In genomic region chr1:39698456-39698855, GRCm38 (mm10) we compare ENCODE assay signal across 10 mouse cellular contexts. TPM values are rescaled to one million over a fixed set of nuclear protein-coding genes. Genes with fewer than 3 reads are reported as not detected.
A peak's percentile ranks its signal among the peaks of the same experiment; 100 is the strongest.
DNase-seq lines count a peak whose midpoint lies in the region; ATAC-seq and TF ChIP-seq lines count a peak whose summit lies in the region.
"Had no signal": no experiment of that assay in that cellular context is flagged by ENCODE, and none has a peak within 500 bp of the region (broad histone marks: within the 10 kb centered on the region; RNA-seq: fewer than 3 reads in every experiment).

No protein-coding gene starts in this region.

- no peak overlapping the region; the same call in 1 of the 2 replicates for H3K27ac ChIP-seq in kidney, adult 2 months (ENCODE audit: insufficient read depth, low read depth, low read length)
- H3K27ac ChIP-seq in lung, postnatal 0 days (ENCODE audit: low read length) = peak overlapping the region; percentile 23
- H3K27ac ChIP-seq: embryonic facial prominence, embryonic 12.5 days; limb, embryonic 15.5 days had no signal

- no peak overlapping the region for H3K4me3 ChIP-seq in kidney, adult 2 months (ENCODE audit: insufficient read depth, low read depth, low read length)
- no peak overlapping the region for H3K4me3 ChIP-seq in lung, postnatal 0 days (ENCODE audit: low read depth, low read length)
- H3K4me3 ChIP-seq: embryonic facial prominence, embryonic 12.5 days; limb, embryonic 15.5 days had no signal

- no peaks in the 10 kb centered on the region for H3K27me3 ChIP-seq in kidney, adult 2 months (replicated peaks; ENCODE audit: control insufficient read depth, insufficient read depth, low read length)
- H3K27me3 ChIP-seq in lung, postnatal 0 days (replicated peaks; ENCODE audit: insufficient read depth, low read length) = no peaks in the 10 kb centered on the region
- H3K27me3 ChIP-seq: embryonic facial prominence, embryonic 12.5 days; limb, embryonic 15.5 days had no signal

- 59% methylated on average over 6 of the region's 6 CpGs for whole genome bisulfite sequencing in kidney, adult 2 months
- WGBS in lung, postnatal 0 days = 43% methylated on average over 6 of the region's 6 CpGs

- peaks cover 5% of the 10 kb centered on the region; the same call in 1 of the 2 replicates for H3K4me1 ChIP-seq in kidney, adult 2 months (ENCODE audit: control insufficient read depth, insufficient read depth, low read length)
- H3K4me1 ChIP-seq in lung, postnatal 0 days (ENCODE audit: insufficient read depth, low read depth, low read length) = no peaks in the 10 kb centered on the region

- no peak for TF ChIP-seq CTCF in kidney, adult 2 months (conservative IDR thresholded peaks at IDR 0.05; ENCODE audit: insufficient read depth, insufficient read length, low read depth, low read length)
- TF ChIP-seq CTCF in lung, postnatal 0 days (IDR thresholded peaks at IDR 0.05) = no peak

- no peak overlapping the region for H3K4me2 ChIP-seq in lung, postnatal 0 days (replicated peaks; ENCODE audit: low read depth, low read length)
- H3K4me2 ChIP-seq: embryonic facial prominence, embryonic 12.5 days; limb, embryonic 15.5 days had no signal

- intact Hi-C loops in heart, postnatal 10 days (cut with DNase I) = no loop called here

- TF ChIP-seq EP300 in lung, postnatal 0 days (IDR thresholded peaks at IDR 0.05) = peak; percentile 53; the same call in 1 of the 2 replicates

- no peaks in the 10 kb centered on the region for H3K36me3 ChIP-seq in kidney, adult 2 months (ENCODE audit: control insufficient read depth, insufficient read depth, low read length)
- H3K36me3 ChIP-seq in lung, postnatal 0 days (ENCODE audit: insufficient read depth, low read length) = no peaks in the 10 kb centered on the region
- H3K36me3 ChIP-seq: embryonic facial prominence, embryonic 12.5 days; limb, embryonic 15.5 days had no signal

- no peaks in the 10 kb centered on the region for H3K9me3 ChIP-seq in lung, postnatal 0 days (ENCODE audit: low read length)
- H3K9me3 ChIP-seq: embryonic facial prominence, embryonic 12.5 days; limb, embryonic 15.5 days had no signal

- ATAC-seq in lung, postnatal 0 days = peak; percentile 85
- no peak for ATAC-seq in erythroblast, adult 5-6 weeks (replicated peaks; ENCODE audit: low FRiP score, poor library complexity, severe bottlenecking)

- DNase-seq in kidney, adult 2 months = peak; percentile 65
- DNase-seq in kidney, adult 18-20 months = no peak
- DNase-seq in adrenal gland, postnatal 25 days = peak; percentile 31
- DNase-seq in heart, postnatal 10 days = peak; percentile 50 to 57
- DNase-seq in lung, postnatal 0 days (ENCODE audit: low spot score) = peak; percentile 78
- no peak for DNase-seq in cerebellum, adult 11-12 months

- no peak overlapping the region for H3K9ac ChIP-seq in lung, postnatal 0 days (replicated peaks; ENCODE audit: low read depth)
- H3K9ac ChIP-seq: embryonic facial prominence, embryonic 12.5 days; limb, embryonic 15.5 days had no signal

- no peak for TF ChIP-seq POLR2A in kidney, adult 2 months (IDR thresholded peaks at IDR 0.05; ENCODE audit: low read depth, low read length)

RNA-seq across cellular contexts. Expression of gene Rfx8, which starts 22.3 kb away (rescaled TPM):
- not detected in 2 replicates for polyA plus RNA-seq in kidney, adult 2 months (2012; rRNA removed)
- total RNA-seq in adrenal gland, postnatal 25 days (2021) = 0.39 TPM in 1 of 2 replicates, not detected in the other
- total RNA-seq in heart, postnatal 10 days (2021) = under 1 TPM; 0.53 to 0.55 TPM
- 0.24 and 0.27 TPM in 2 replicates for polyA plus RNA-seq in lung, postnatal 0 days (2015; fragmentation: Nextera tagmentation; extraction: Ambion mirVana)
- not detected in 2 replicates for total RNA-seq in erythroblast, adult 5-6 weeks (2015; ENCODE audit: low replicate concordance)
- total RNA-seq in erythroblast, adult 5-6 weeks (2017; ENCODE audit: low replicate concordance) = not detected in 2 replicates
- total RNA-seq: ES-E14 had no signal

RNA-seq across cellular contexts. Expression of gene Creg2, which starts 47.2 kb away (rescaled TPM):
- 0.04 and 0.09 TPM in 2 replicates for polyA plus RNA-seq in kidney, adult 2 months (2012; rRNA removed)
- 0.14 and 0.18 TPM in 2 replicates for total RNA-seq in adrenal gland, postnatal 25 days (2021)
- not detected for total RNA-seq in heart, postnatal 10 days (2021)
- 0.10 and 0.11 TPM in 2 replicates for polyA plus RNA-seq in lung, postnatal 0 days (2015; fragmentation: Nextera tagmentation; extraction: Ambion mirVana)
- not detected in 2 replicates for total RNA-seq in erythroblast, adult 5-6 weeks (2015; ENCODE audit: low replicate concordance)
- under 0.01 TPM in 1 of 2 replicates, not detected in the other for total RNA-seq in erythroblast, adult 5-6 weeks (2017; ENCODE audit: low replicate concordance)

Comparison
In these comparisons a context has a peak if more than half of its experiments do, and no peak if none do; other contexts are left out.
1. DNase-seq: peak in kidney, adult 2 months (single experiment), adrenal gland, postnatal 25 days (single experiment), heart, postnatal 10 days (2 of 2) and lung, postnatal 0 days (single experiment); none in kidney, adult 18-20 months (single experiment) and cerebellum, adult 11-12 months (single experiment).